Mouse (Mus musculus) hindbrain, embryonic 11.5 days (tissue): ENCODE measurements at regions not wholly inside any gene's neighbourhood (a gene's known extent, or its start where the extent isn't known, plus 50 kb on each side); places are given as distances from the start of the nearest gene placed in this dataset.

ENCODE experiments used
- ATAC-seq: fragments of 200-750 bp; cut with Nextera tagmentation; 2 replicates; pipeline ENCODE4 v1.8.0; 2017; ENCODE audit warnings: mild to moderate bottlenecking, moderate TSS enrichment, moderate library complexity; ENCODE audit not compliant: low FRiP score
- DNase-seq: peaks from one replicate; pipeline ENCODE4 v3.0.0-alpha.2; 2015; ENCODE audit warnings: low spot score
- H3K27ac ChIP-seq: fragments of 300-500 bp; sonication (generic); 2 replicates; pipeline ENCODE4 v1.5.1; 2014; ENCODE audit warnings: mild to moderate bottlenecking, low read depth, low read length
- H3K27me3 ChIP-seq: fragments of 300-500 bp; sonication (generic); 2 replicates; pipeline ENCODE4 v1.6.1; 2014; ENCODE audit warnings: mild to moderate bottlenecking, low read length, moderate library complexity, mixed read lengths; ENCODE audit not compliant: control insufficient read depth, insufficient read depth
- H3K36me3 ChIP-seq: fragments of 300-500 bp; sonication (generic); 2 replicates; pipeline ENCODE4 v1.6.1; 2014; ENCODE audit warnings: mild to moderate bottlenecking, low read length, moderate library complexity, mixed read lengths; ENCODE audit not compliant: control insufficient read depth, insufficient read depth
- H3K4me1 ChIP-seq: fragments of 300-500 bp; sonication (generic); replicated peaks from 2 replicates; pipeline ENCODE4 v1.6.1; 2014; ENCODE audit warnings: low read length, mixed read lengths; ENCODE audit not compliant: control insufficient read depth, insufficient read depth
- H3K4me2 ChIP-seq: fragments of 300-500 bp; sonication (generic); replicated peaks from 2 replicates; pipeline ENCODE4 v1.6.1; 2014; ENCODE audit warnings: mild to moderate bottlenecking, low read depth, low read length
- H3K4me3 ChIP-seq: fragments of 300-500 bp; sonication (generic); 2 replicates; pipeline ENCODE4 v1.5.1; 2014; ENCODE audit warnings: low read depth, low read length
- H3K9ac ChIP-seq: fragments of 300-500 bp; sonication (generic); 2 replicates; pipeline ENCODE4 v1.6.1; 2014; ENCODE audit warnings: low read depth, low read length
- H3K9me3 ChIP-seq: fragments of 300-500 bp; sonication (generic); 2 replicates; pipeline ENCODE4 v1.6.1; 2016; ENCODE audit warnings: low read length; ENCODE audit not compliant: control insufficient read depth
- WGBS: fragments of 180-500 bp; shearing (Covaris S2); extraction: QIAGEN DNeasy Blood & Tissue Kit; methylation state at CpG from one replicate; pipeline ENCODE4 v1.1.7; 2014; 5-methylcytosine and 5-hydroxymethylcytosine counted together

GRCm38 (mm10) chr11:64208306-64208705 lies 129.0 kb upstream of the Cox10 start:
- no peak for ATAC-seq

GRCm38 (mm10) chr11:64207358-64207864 lies 128.1 kb upstream of the Cox10 start:
- no peaks in the 10 kb centered on the region for H3K27me3 ChIP-seq
- ATAC-seq (no peak), DNase-seq (no peak)
- H3K27ac ChIP-seq = no peak overlapping the region
- H3K4me2 ChIP-seq = no peak overlapping the region
- no peaks in the 10 kb centered on the region for H3K4me1 ChIP-seq
- H3K4me3 ChIP-seq = no peak overlapping the region
- 70% methylated on average over 4 of the region's 4 CpGs for WGBS
- no peaks in the 10 kb centered on the region for H3K36me3 ChIP-seq
- no peaks in the 10 kb centered on the region for H3K9me3 ChIP-seq
- H3K9ac ChIP-seq = no peak overlapping the region

More at GRCm38 (mm10) chr11:64208306-64208705, 129.0 kb upstream of the Cox10 start:
- no peaks in the 10 kb centered on the region for H3K9me3 ChIP-seq
- 49% methylated on average over 2 of the region's 2 CpGs for WGBS
- H3K36me3 ChIP-seq = no peaks in the 10 kb centered on the region
- no peaks in the 10 kb centered on the region for H3K27me3 ChIP-seq
- H3K4me3 ChIP-seq = no peak overlapping the region
- H3K4me2 ChIP-seq = no peak overlapping the region
- H3K9ac ChIP-seq = no peak overlapping the region
- no peaks in the 10 kb centered on the region for H3K4me1 ChIP-seq
- DNase-seq = peak; percentile 37
- H3K27ac ChIP-seq = no peak overlapping the region

GRCm38 (mm10) chr11:64206155-64206554 lies 126.9 kb upstream of the Cox10 start:
- no peak for DNase-seq
- no peaks in the 10 kb centered on the region for H3K9me3 ChIP-seq
- H3K27me3 ChIP-seq = no peaks in the 10 kb centered on the region
- no peaks in the 10 kb centered on the region for H3K36me3 ChIP-seq
- no peak overlapping the region for H3K4me3 ChIP-seq
- WGBS = 83% methylated on average over 2 of the region's 2 CpGs
- no peak overlapping the region for H3K27ac ChIP-seq
- H3K4me1 ChIP-seq = no peaks in the 10 kb centered on the region
- H3K9ac ChIP-seq = no peak overlapping the region
- ATAC-seq = no peak
- no peak overlapping the region for H3K4me2 ChIP-seq

GRCm38 (mm10) chr11:64205069-64205468 lies 125.8 kb upstream of the Cox10 start:
- no peak overlapping the region for H3K27ac ChIP-seq
- H3K4me3 ChIP-seq = no peak overlapping the region
- no peak for DNase-seq
- H3K4me1 ChIP-seq = no peaks in the 10 kb centered on the region
- H3K9me3 ChIP-seq = no peaks in the 10 kb centered on the region
- WGBS = 83% methylated on average over 4 of the region's 4 CpGs
- H3K4me2 ChIP-seq = no peak overlapping the region
- H3K27me3 ChIP-seq = no peaks in the 10 kb centered on the region
- no peak for ATAC-seq
- H3K36me3 ChIP-seq = no peaks in the 10 kb centered on the region
- no peak overlapping the region for H3K9ac ChIP-seq

GRCm38 (mm10) chr11:64204305-64204704 lies 125.0 kb upstream of the Cox10 start:
- H3K36me3 ChIP-seq = no peaks in the 10 kb centered on the region
- H3K27ac ChIP-seq = no peak overlapping the region
- H3K4me1 ChIP-seq = no peaks in the 10 kb centered on the region
- no peak overlapping the region for H3K9ac ChIP-seq
- H3K27me3 ChIP-seq = no peaks in the 10 kb centered on the region
- 72% methylated on average over 7 of the region's 7 CpGs for WGBS
- no peak overlapping the region for H3K4me3 ChIP-seq
- no peaks in the 10 kb centered on the region for H3K9me3 ChIP-seq
- ATAC-seq = no peak
- no peak for DNase-seq
- H3K4me2 ChIP-seq = no peak overlapping the region

- Histone ChIP-seq H3K27me3 (no peaks in the 10 kb centered on the region), H3K4me2 (no peak overlapping the region), H3K9me3 (no peaks in the 10 kb centered on the region), H3K36me3 (no peaks in the 10 kb centered on the region), H3K4me1 (no peaks in the 10 kb centered on the region), H3K9ac (no peak overlapping the region), H3K27ac (no peak overlapping the region), H3K4me3 (no peak overlapping the region)
- DNase-seq (no peak), ATAC-seq (no peak)
- WGBS = 91% methylated on average over 6 of the region's 6 CpGs
These were observed 121.6 kb upstream of the Cox10 start for GRCm38 (mm10) chr11:64200874-64201273.

- no peaks in the 10 kb centered on the region for H3K27me3 ChIP-seq
- H3K36me3 ChIP-seq = no peaks in the 10 kb centered on the region
- DNase-seq (no peak), ATAC-seq (no peak)
- no peaks in the 10 kb centered on the region for H3K4me1 ChIP-seq
- no peak overlapping the region for H3K4me2 ChIP-seq
- no peak overlapping the region for H3K9ac ChIP-seq
- H3K27ac ChIP-seq = no peak overlapping the region
- WGBS = 83% methylated on average over 3 of the region's 3 CpGs
- H3K9me3 ChIP-seq = no peaks in the 10 kb centered on the region
- no peak overlapping the region for H3K4me3 ChIP-seq
These were observed 116.0 kb upstream of the Cox10 start for GRCm38 (mm10) chr11:64195272-64195671.

- Histone ChIP-seq H3K27me3 (no peaks in the 10 kb centered on the region), H3K27ac (no peak overlapping the region), H3K4me3 (no peak overlapping the region), H3K36me3 (no peaks in the 10 kb centered on the region), H3K4me2 (no peak overlapping the region), H3K9ac (no peak overlapping the region), H3K9me3 (no peaks in the 10 kb centered on the region), H3K4me1 (no peaks in the 10 kb centered on the region)
- ATAC-seq = no peak
- WGBS = 75% methylated on average over 2 of the region's 2 CpGs
- DNase-seq = no peak
These were observed 109.4 kb upstream of the Cox10 start for GRCm38 (mm10) chr11:64188701-64189100.

GRCm38 (mm10) chr11:64187488-64188444 lies 108.5 kb upstream of the Cox10 start:
- Histone ChIP-seq H3K4me3 (no peak overlapping the region), H3K9me3 (no peaks in the 10 kb centered on the region), H3K4me2 (no peak overlapping the region), H3K36me3 (no peaks in the 10 kb centered on the region), H3K9ac (no peak overlapping the region), H3K27me3 (no peaks in the 10 kb centered on the region), H3K27ac (no peak overlapping the region), H3K4me1 (no peaks in the 10 kb centered on the region)
- WGBS = 65% methylated on average over 9 of the region's 9 CpGs
- ATAC-seq (no peak), DNase-seq (no peak)
